Mouse (Mus musculus) G1E (cell line): ENCODE results near the gene Exd1.

ENCODE experiments used
- CTCF ChIP-seq: IDR thresholded peaks from 2 replicates; pipeline ENCODE4 v1.5.1; 2012; ENCODE audit warnings: low read depth, low read length, inconsistent platforms, mixed read lengths
- GATA1 ChIP-seq: IDR thresholded peaks from 2 replicates; pipeline ENCODE4 v1.6.1; 2012; ENCODE audit warnings: borderline replicate concordance, low read length, inconsistent platforms, mixed read lengths
- TAL1 ChIP-seq: conservative IDR thresholded peaks from 2 replicates; pipeline ENCODE4 v1.6.1; 2012; ENCODE audit warnings: low read depth, low read length, inconsistent platforms, mixed read lengths

GRCm38 (mm10) chr2:119558737-119559340, 11.4 kb upstream of the Exd1 start:
- TF ChIP-seq CTCF (no peak), TAL1 (no peak), GATA1 (no peak)
